Mouse (Mus musculus): ENCODE data around the gene Setd4. TPM values are rescaled to one million over a fixed set of nuclear protein-coding genes. Genes with fewer than 3 reads are reported as not detected.

The Setd4 gene
- polyA plus RNA-seq, 1 experiment from 2014 or later: 15.6 TPM

- no peak overlapping the region for H3K4me2 ChIP-seq (replicated peaks)
- no peaks in the 10 kb centered on the region for H3K9me3 ChIP-seq
- H3K4me1 ChIP-seq: no peaks in the 10 kb centered on the region
- no peak overlapping the region for H3K4me3 ChIP-seq
- no peak overlapping the region for H3K9ac ChIP-seq (replicated peaks)
- no peaks in the 10 kb centered on the region for H3K27me3 ChIP-seq
- peaks cover 36% of the 10 kb centered on the region for H3K36me3 ChIP-seq
- ATAC-seq (ENCODE audit: low FRiP score, low read depth): no peak
- no peak overlapping the region for H3K27ac ChIP-seq (replicated peaks)
- 95% methylated on average over 15 of the region's 15 CpGs for WGBS
Observed at GRCm38 (mm10) chr16:93590915-93591314, 12.9 kb downstream of the Setd4 start.

GRCm38 (mm10) chr16:93588281-93588680, 15.6 kb downstream of the Setd4 start:
- peaks cover 48% of the 10 kb centered on the region for H3K36me3 ChIP-seq
- ATAC-seq (ENCODE audit: low FRiP score, low read depth): no peak
- WGBS: 64% methylated on average over 4 of the region's 4 CpGs

GRCm38 (mm10) chr16:93586382-93586781, 17.5 kb downstream of the Setd4 start:
- H3K4me3 ChIP-seq: no peak overlapping the region
- ATAC-seq (ENCODE audit: low FRiP score, low read depth): no peak
- no peaks in the 10 kb centered on the region for H3K27me3 ChIP-seq
- H3K36me3 ChIP-seq: peaks cover 39% of the 10 kb centered on the region
- H3K4me2 ChIP-seq (replicated peaks): no peak overlapping the region
- H3K9me3 ChIP-seq: no peaks in the 10 kb centered on the region
- no peaks in the 10 kb centered on the region for H3K4me1 ChIP-seq
- 68% methylated on average over 8 of the region's 8 CpGs for WGBS
- H3K9ac ChIP-seq (replicated peaks): no peak overlapping the region
- H3K27ac ChIP-seq (replicated peaks): no peak overlapping the region

More at GRCm38 (mm10) chr16:93588281-93588680, 15.6 kb downstream of the Setd4 start:
- Histone ChIP-seq H3K9ac (replicated peaks) (no peak overlapping the region), H3K4me1 (no peaks in the 10 kb centered on the region), H3K4me2 (replicated peaks) (no peak overlapping the region), H3K27me3 (no peaks in the 10 kb centered on the region), H3K9me3 (no peaks in the 10 kb centered on the region), H3K27ac (replicated peaks) (no peak overlapping the region), H3K4me3 (no peak overlapping the region)

DNA sequence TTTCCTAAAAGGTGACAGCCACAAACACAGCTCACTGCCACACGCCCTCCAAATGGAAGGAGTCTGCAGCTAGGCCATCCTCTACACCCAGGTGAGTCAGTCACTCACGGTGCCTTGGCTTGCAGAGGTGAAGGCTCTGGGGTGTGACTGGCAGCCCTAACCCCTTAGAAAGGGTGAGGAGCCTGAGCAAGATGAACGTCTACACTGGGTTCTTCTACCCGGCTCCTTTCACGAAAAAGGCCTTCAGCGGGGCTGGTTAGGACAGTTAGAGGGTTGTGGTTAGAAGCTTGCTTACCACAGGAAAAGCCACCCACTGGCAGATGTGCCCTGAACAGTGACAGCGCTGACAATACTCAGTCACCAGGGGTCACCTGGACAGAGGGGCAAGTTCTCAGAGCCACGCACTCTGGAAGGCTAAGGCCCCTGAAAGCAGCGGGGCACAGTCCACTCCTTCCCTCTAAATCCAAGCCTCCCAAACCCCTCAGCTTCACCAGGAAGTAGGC, 18.1 kb downstream of the Setd4 start:
- Histone ChIP-seq H3K4me3 (no peak overlapping the region), H3K9ac (replicated peaks) (no peak overlapping the region), H3K27me3 (no peaks in the 10 kb centered on the region), H3K4me1 (no peaks in the 10 kb centered on the region), H3K27ac (replicated peaks) (no peak overlapping the region), H3K36me3 (peaks cover 36% of the 10 kb centered on the region), H3K9me3 (no peaks in the 10 kb centered on the region), H3K4me2 (replicated peaks) (no peak overlapping the region)
- 90% methylated on average over 9 of the region's 9 CpGs for WGBS
- no peak for ATAC-seq (ENCODE audit: low FRiP score, low read depth)

GRCm38 (mm10) chr16:93584976-93585702, 18.7 kb downstream of the Setd4 start:
- Histone ChIP-seq H3K4me3 (no peak overlapping the region), H3K9ac (replicated peaks) (no peak overlapping the region), H3K27me3 (no peaks in the 10 kb centered on the region), H3K4me1 (no peaks in the 10 kb centered on the region), H3K4me2 (replicated peaks) (no peak overlapping the region), H3K9me3 (no peaks in the 10 kb centered on the region), H3K27ac (replicated peaks) (no peak overlapping the region), H3K36me3 (peaks cover 29% of the 10 kb centered on the region)
- 94% methylated on average over 24 of the region's 24 CpGs for WGBS
- no peak for ATAC-seq (ENCODE audit: low FRiP score, low read depth)

- no peak overlapping the region for H3K4me3 ChIP-seq
Observed at GRCm38 (mm10) chr16:93581125-93581524, 22.7 kb downstream of the Setd4 start.

DNA sequence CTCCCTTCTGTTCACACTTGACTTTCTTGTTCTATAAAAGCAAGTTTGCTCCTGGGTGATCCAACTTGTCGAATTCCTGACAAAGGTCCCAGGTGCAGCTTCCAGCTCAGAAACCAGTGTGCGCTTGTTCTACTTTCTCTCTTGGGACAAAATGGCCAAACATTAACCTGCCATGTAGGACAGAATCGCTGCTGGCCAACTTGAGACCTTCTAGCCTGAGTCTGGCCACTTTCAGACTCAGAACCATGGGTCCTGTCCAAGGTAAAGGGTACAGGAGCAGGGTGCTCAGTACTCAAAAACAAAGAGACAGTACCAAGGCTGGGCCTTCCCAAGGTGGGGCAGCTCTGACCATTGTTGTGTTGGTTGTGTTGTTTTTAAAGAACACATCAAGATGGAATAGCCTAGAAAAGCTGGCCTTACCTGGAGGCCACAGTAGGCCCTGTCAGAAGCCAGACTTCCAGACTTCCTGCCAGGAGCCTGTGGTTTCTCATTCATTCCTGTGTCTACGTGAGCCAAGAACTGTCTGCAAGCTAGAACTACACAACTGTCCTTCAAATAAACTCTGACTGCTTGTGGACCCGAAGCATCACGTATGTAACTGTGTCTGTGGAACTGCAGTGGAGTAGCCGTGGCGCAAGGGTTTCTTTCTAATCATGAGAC, 25.4 kb downstream of the Setd4 start:
- 88% methylated on average over 8 of the region's 8 CpGs for WGBS
- no peak overlapping the region for H3K9ac ChIP-seq (replicated peaks)
- H3K36me3 ChIP-seq: 0 out of 2 replicates have a peak, but pooled peaks cover 2% of the 10 kb centered on the region
- H3K4me3 ChIP-seq: no peak overlapping the region
- H3K27ac ChIP-seq (replicated peaks): no peak overlapping the region
- no peaks in the 10 kb centered on the region for H3K4me1 ChIP-seq
- H3K4me2 ChIP-seq (replicated peaks): no peak overlapping the region
- ATAC-seq (ENCODE audit: low FRiP score, low read depth): no peak
- H3K9me3 ChIP-seq: no peaks in the 10 kb centered on the region
- no peaks in the 10 kb centered on the region for H3K27me3 ChIP-seq

More at GRCm38 (mm10) chr16:93581125-93581524, 22.7 kb downstream of the Setd4 start:
- Histone ChIP-seq H3K27me3 (no peaks in the 10 kb centered on the region), H3K36me3 (peaks cover 18% of the 10 kb centered on the region), H3K9ac (replicated peaks) (no peak overlapping the region), H3K27ac (replicated peaks) (no peak overlapping the region), H3K4me1 (no peaks in the 10 kb centered on the region), H3K4me2 (replicated peaks) (no peak overlapping the region), H3K9me3 (no peaks in the 10 kb centered on the region)
- 70% methylated on average over 6 of the region's 6 CpGs for WGBS
- no peak for ATAC-seq (ENCODE audit: low FRiP score, low read depth)

GRCm38 (mm10) chr16:93576412-93577082, 27.3 kb downstream of the Setd4 start:
- no peak overlapping the region for H3K4me2 ChIP-seq (replicated peaks)
- no peaks in the 10 kb centered on the region for H3K4me1 ChIP-seq
- 40% methylated on average over 14 of the region's 14 CpGs for WGBS
- no peak overlapping the region for H3K27ac ChIP-seq (replicated peaks)
- H3K27me3 ChIP-seq: no peaks in the 10 kb centered on the region
- ATAC-seq (ENCODE audit: low FRiP score, low read depth): no peak
- H3K9ac ChIP-seq (replicated peaks): no peak overlapping the region
- no peaks in the 10 kb centered on the region for H3K9me3 ChIP-seq
- H3K4me3 ChIP-seq: no peak overlapping the region
- no peaks in the 10 kb centered on the region for H3K36me3 ChIP-seq

DNA sequence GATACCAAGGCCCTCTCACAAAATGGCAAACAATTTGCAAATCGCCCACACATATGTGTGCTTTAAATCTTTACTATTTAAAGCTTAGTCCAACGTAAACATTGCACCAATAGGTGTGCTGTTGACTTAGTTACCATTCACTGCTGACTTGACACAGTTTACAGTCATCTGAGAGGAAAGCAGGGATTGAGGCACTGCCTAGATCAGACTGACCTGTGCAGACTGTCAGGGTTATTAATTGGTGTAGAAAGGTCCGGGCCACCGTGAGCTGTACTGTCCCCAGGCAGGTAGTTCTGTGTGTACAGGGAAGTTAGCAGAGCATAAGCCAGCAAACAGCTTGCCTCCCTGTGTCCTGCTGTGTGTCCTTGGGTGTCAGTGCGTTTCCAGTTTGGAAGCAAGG, 28.3 kb downstream of the Setd4 start:
- H3K9ac ChIP-seq (replicated peaks): no peak overlapping the region
- WGBS: 81% methylated on average over 5 of the region's 5 CpGs
- H3K4me1 ChIP-seq: no peaks in the 10 kb centered on the region
- H3K4me2 ChIP-seq (replicated peaks): no peak overlapping the region
- ATAC-seq (ENCODE audit: low FRiP score, low read depth): no peak
- no peak overlapping the region for H3K4me3 ChIP-seq
- no peaks in the 10 kb centered on the region for H3K9me3 ChIP-seq
- no peaks in the 10 kb centered on the region for H3K36me3 ChIP-seq
- H3K27me3 ChIP-seq: no peaks in the 10 kb centered on the region
- no peak overlapping the region for H3K27ac ChIP-seq (replicated peaks)

GRCm38 (mm10) chr16:93574521-93575191, 29.2 kb downstream of the Setd4 start:
- no peak overlapping the region for H3K9ac ChIP-seq (replicated peaks)
- H3K4me3 ChIP-seq: no peak overlapping the region
- no peaks in the 10 kb centered on the region for H3K36me3 ChIP-seq
- no peak overlapping the region for H3K4me2 ChIP-seq (replicated peaks)
- no peak overlapping the region for H3K27ac ChIP-seq (replicated peaks)
- H3K9me3 ChIP-seq: no peaks in the 10 kb centered on the region
- no peaks in the 10 kb centered on the region for H3K4me1 ChIP-seq
- 74% methylated on average over 18 of the region's 18 CpGs for WGBS
- no peak for ATAC-seq (ENCODE audit: low FRiP score, low read depth)
- no peaks in the 10 kb centered on the region for H3K27me3 ChIP-seq

- H3K9me3 ChIP-seq: no peaks in the 10 kb centered on the region
- no peaks in the 10 kb centered on the region for H3K27me3 ChIP-seq
- H3K36me3 ChIP-seq: no peaks in the 10 kb centered on the region
- no peaks in the 10 kb centered on the region for H3K4me1 ChIP-seq
- H3K27ac ChIP-seq (replicated peaks): no peak overlapping the region
- no peak overlapping the region for H3K4me3 ChIP-seq
- no peak for ATAC-seq (ENCODE audit: low FRiP score, low read depth)
- H3K9ac ChIP-seq (replicated peaks): no peak overlapping the region
- 92% methylated on average over 5 of the region's 5 CpGs for WGBS
- H3K4me2 ChIP-seq (replicated peaks): no peak overlapping the region
Observed at GRCm38 (mm10) chr16:93573434-93573833, 30.4 kb downstream of the Setd4 start.
